Mouse (Mus musculus): ENCODE measurements around the gene Nanos3. TPM values are rescaled to one million over a fixed set of nuclear protein-coding genes. Genes with fewer than 3 reads are reported as not detected.
A peak's percentile ranks its signal among the peaks of the same experiment; 100 is the strongest.

Gene Nanos3
- polyA plus RNA-seq, 1 experiment from 2014 or later: 4.3 TPM

- no peaks in the 10 kb centered on the region for H3K9me3 ChIP-seq (ENCODE audit: control insufficient read depth, low read length)
- peak overlapping the region; percentile 41 for H3K4me3 ChIP-seq (ENCODE audit: low read length)
- H3K4me1 ChIP-seq (ENCODE audit: control insufficient read depth, insufficient read depth, low read length): peaks cover 46% of the 10 kb centered on the region
- peak overlapping the region; percentile 58 for H3K4me2 ChIP-seq (replicated peaks; ENCODE audit: low read depth, low read length)
- no peaks in the 10 kb centered on the region for H3K27me3 ChIP-seq (ENCODE audit: control insufficient read depth, insufficient read depth, low read length)
- 2% methylated on average over 30 of the region's 30 CpGs for WGBS
- peak overlapping the region; percentile 60 for H3K9ac ChIP-seq (ENCODE audit: low read depth, low read length)
- peak overlapping the region; percentile 97 for H3K27ac ChIP-seq (ENCODE audit: low read depth, low read length)
- H3K36me3 ChIP-seq (ENCODE audit: control insufficient read depth, insufficient read depth, low read length): no peaks in the 10 kb centered on the region
- ATAC-seq (ENCODE audit: low FRiP score, low TSS enrichment): peak; percentile 82
These were observed 13.1 kb upstream of the Nanos3 start for GRCm38 (mm10) chr8:84197922-84198774.

- 3% methylated on average over 43 of the region's 43 CpGs for WGBS
- peak; percentile 44 for ATAC-seq (ENCODE audit: low FRiP score, low TSS enrichment)
- Histone ChIP-seq H3K27ac (ENCODE audit: low read depth, low read length) (peak overlapping the region; percentile 97), H3K4me2 (replicated peaks; ENCODE audit: low read depth, low read length) (peak overlapping the region; percentile 58), H3K9me3 (ENCODE audit: control insufficient read depth, low read length) (no peaks in the 10 kb centered on the region), H3K4me1 (ENCODE audit: control insufficient read depth, insufficient read depth, low read length) (peaks cover 43% of the 10 kb centered on the region), H3K27me3 (ENCODE audit: control insufficient read depth, insufficient read depth, low read length) (no peaks in the 10 kb centered on the region), H3K9ac (ENCODE audit: low read depth, low read length) (peak overlapping the region; percentile 60), H3K4me3 (ENCODE audit: low read length) (peak overlapping the region; percentile 41), H3K36me3 (ENCODE audit: control insufficient read depth, insufficient read depth, low read length) (no peaks in the 10 kb centered on the region)
These were observed 12.3 kb upstream of the Nanos3 start for GRCm38 (mm10) chr8:84197141-84197921.

GRCm38 (mm10) chr8:84194224-84194743 is 9.3 kb upstream of the Nanos3 start:
- ATAC-seq (ENCODE audit: low FRiP score, low TSS enrichment): no peak
- no peak overlapping the region for H3K4me3 ChIP-seq (ENCODE audit: low read length)
- no peaks in the 10 kb centered on the region for H3K27me3 ChIP-seq (ENCODE audit: control insufficient read depth, insufficient read depth, low read length)
- peaks cover 25% of the 10 kb centered on the region for H3K4me1 ChIP-seq (ENCODE audit: control insufficient read depth, insufficient read depth, low read length)
- no peak overlapping the region for H3K4me2 ChIP-seq (replicated peaks; ENCODE audit: low read depth, low read length)
- WGBS: 68% methylated on average over 3 of the region's 3 CpGs
- H3K27ac ChIP-seq (ENCODE audit: low read depth, low read length): no peak overlapping the region
- H3K36me3 ChIP-seq (ENCODE audit: control insufficient read depth, insufficient read depth, low read length): no peaks in the 10 kb centered on the region
- no peaks in the 10 kb centered on the region for H3K9me3 ChIP-seq (ENCODE audit: control insufficient read depth, low read length)
- H3K9ac ChIP-seq (ENCODE audit: low read depth, low read length): no peak overlapping the region

GRCm38 (mm10) chr8:84193566-84193965 is 8.5 kb upstream of the Nanos3 start:
- no peak overlapping the region for H3K9ac ChIP-seq (ENCODE audit: low read depth, low read length)
- no peaks in the 10 kb centered on the region; the same call in 1 of the 2 replicates for H3K27me3 ChIP-seq (ENCODE audit: control insufficient read depth, insufficient read depth, low read length)
- no peak for ATAC-seq (ENCODE audit: low FRiP score, low TSS enrichment)
- H3K27ac ChIP-seq (ENCODE audit: low read depth, low read length): no peak overlapping the region
- no peak overlapping the region for H3K4me3 ChIP-seq (ENCODE audit: low read length)
- 84% methylated on average over 5 of the region's 5 CpGs for WGBS
- H3K4me2 ChIP-seq (replicated peaks; ENCODE audit: low read depth, low read length): no peak overlapping the region
- no peaks in the 10 kb centered on the region for H3K9me3 ChIP-seq (ENCODE audit: control insufficient read depth, low read length)
- no peaks in the 10 kb centered on the region for H3K36me3 ChIP-seq (ENCODE audit: control insufficient read depth, insufficient read depth, low read length)
- peaks cover 18% of the 10 kb centered on the region for H3K4me1 ChIP-seq (ENCODE audit: control insufficient read depth, insufficient read depth, low read length)

- ATAC-seq (ENCODE audit: low FRiP score, low TSS enrichment): no peak
- H3K27me3 ChIP-seq (ENCODE audit: control insufficient read depth, insufficient read depth, low read length): no peaks in the 10 kb centered on the region; the same call in 1 of the 2 replicates
- H3K4me2 ChIP-seq (replicated peaks; ENCODE audit: low read depth, low read length): no peak overlapping the region
- no peak overlapping the region for H3K9ac ChIP-seq (ENCODE audit: low read depth, low read length)
- H3K4me1 ChIP-seq (ENCODE audit: control insufficient read depth, insufficient read depth, low read length): peaks cover 14% of the 10 kb centered on the region
- H3K36me3 ChIP-seq (ENCODE audit: control insufficient read depth, insufficient read depth, low read length): no peaks in the 10 kb centered on the region
- no peaks in the 10 kb centered on the region for H3K9me3 ChIP-seq (ENCODE audit: control insufficient read depth, low read length)
- WGBS: 82% methylated on average over 4 of the region's 4 CpGs
- H3K4me3 ChIP-seq (ENCODE audit: low read length): no peak overlapping the region
- no peak overlapping the region for H3K27ac ChIP-seq (ENCODE audit: low read depth, low read length)
These were observed 8.1 kb upstream of the Nanos3 start for GRCm38 (mm10) chr8:84193161-84193560.

- H3K36me3 ChIP-seq (ENCODE audit: control insufficient read depth, insufficient read depth, low read length): no peaks in the 10 kb centered on the region
- H3K9ac ChIP-seq (ENCODE audit: low read depth, low read length): peak overlapping the region; percentile 8; the same call in 1 of the 2 replicates
- H3K27me3 ChIP-seq (ENCODE audit: control insufficient read depth, insufficient read depth, low read length): no peaks in the 10 kb centered on the region; the same call in 1 of the 2 replicates
- H3K9me3 ChIP-seq (ENCODE audit: control insufficient read depth, low read length): no peaks in the 10 kb centered on the region
- ATAC-seq (ENCODE audit: low FRiP score, low TSS enrichment): peak; percentile 50
- 4% methylated on average over 32 of the region's 33 CpGs for WGBS
- H3K4me1 ChIP-seq (ENCODE audit: control insufficient read depth, insufficient read depth, low read length): peaks cover 8% of the 10 kb centered on the region
- H3K4me2 ChIP-seq (replicated peaks; ENCODE audit: low read depth, low read length): peak overlapping the region; percentile 38
- H3K4me3 ChIP-seq (ENCODE audit: low read length): peak overlapping the region; percentile 9; the same call in 1 of the 2 replicates
- peak overlapping the region; percentile 49 for H3K27ac ChIP-seq (ENCODE audit: low read depth, low read length)
These were observed 7.5 kb upstream of the Nanos3 start for GRCm38 (mm10) chr8:84192555-84192954.

GRCm38 (mm10) chr8:84192023-84192422 is 7.0 kb upstream of the Nanos3 start:
- Histone ChIP-seq H3K27ac (ENCODE audit: low read depth, low read length) (peak overlapping the region; percentile 49), H3K9ac (ENCODE audit: low read depth, low read length) (0 out of 2 replicates have a peak overlapping the region, but pooled peaks have one; percentile 8), H3K27me3 (ENCODE audit: control insufficient read depth, insufficient read depth, low read length) (no peaks in the 10 kb centered on the region; the same call in 1 of the 2 replicates), H3K4me1 (ENCODE audit: control insufficient read depth, insufficient read depth, low read length) (peaks cover 8% of the 10 kb centered on the region; the same call in 1 of the 2 replicates), H3K36me3 (ENCODE audit: control insufficient read depth, insufficient read depth, low read length) (no peaks in the 10 kb centered on the region), H3K4me3 (ENCODE audit: low read length) (peak overlapping the region; percentile 9; the same call in 1 of the 2 replicates), H3K4me2 (replicated peaks; ENCODE audit: low read depth, low read length) (peak overlapping the region; percentile 38), H3K9me3 (ENCODE audit: control insufficient read depth, low read length) (no peaks in the 10 kb centered on the region)
- peak; percentile 67 for ATAC-seq (ENCODE audit: low FRiP score, low TSS enrichment)
- WGBS: 27% methylated on average over 13 of the region's 13 CpGs

GRCm38 (mm10) chr8:84190191-84190867 is 5.3 kb upstream of the Nanos3 start:
- ATAC-seq (ENCODE audit: low FRiP score, low TSS enrichment): no peak
- H3K4me2 ChIP-seq (replicated peaks; ENCODE audit: low read depth, low read length): no peak overlapping the region
- H3K9me3 ChIP-seq (ENCODE audit: control insufficient read depth, low read length): no peaks in the 10 kb centered on the region
- 89% methylated on average over 7 of the region's 7 CpGs for WGBS
- H3K4me3 ChIP-seq (ENCODE audit: low read length): no peak overlapping the region
- H3K9ac ChIP-seq (ENCODE audit: low read depth, low read length): no peak overlapping the region
- no peaks in the 10 kb centered on the region for H3K36me3 ChIP-seq (ENCODE audit: control insufficient read depth, insufficient read depth, low read length)
- peaks cover 8% of the 10 kb centered on the region; the same call in 1 of the 2 replicates for H3K4me1 ChIP-seq (ENCODE audit: control insufficient read depth, insufficient read depth, low read length)
- H3K27me3 ChIP-seq (ENCODE audit: control insufficient read depth, insufficient read depth, low read length): no peaks in the 10 kb centered on the region; the same call in 1 of the 2 replicates
- H3K27ac ChIP-seq (ENCODE audit: low read depth, low read length): no peak overlapping the region

All from kidney, embryonic 14.5 days (tissue).